Mouse (Mus musculus): ENCODE measurements around the gene Wdr95.

Gene Wdr95

GRCm38 (mm10) chr5:149583507-149583906, 55.0 kb downstream of the Wdr95 start:
- DNase-seq: no peak

- DNase-seq: no peak
Measured at GRCm38 (mm10) chr5:149584154-149584655, 55.7 kb downstream of the Wdr95 start.

DNA sequence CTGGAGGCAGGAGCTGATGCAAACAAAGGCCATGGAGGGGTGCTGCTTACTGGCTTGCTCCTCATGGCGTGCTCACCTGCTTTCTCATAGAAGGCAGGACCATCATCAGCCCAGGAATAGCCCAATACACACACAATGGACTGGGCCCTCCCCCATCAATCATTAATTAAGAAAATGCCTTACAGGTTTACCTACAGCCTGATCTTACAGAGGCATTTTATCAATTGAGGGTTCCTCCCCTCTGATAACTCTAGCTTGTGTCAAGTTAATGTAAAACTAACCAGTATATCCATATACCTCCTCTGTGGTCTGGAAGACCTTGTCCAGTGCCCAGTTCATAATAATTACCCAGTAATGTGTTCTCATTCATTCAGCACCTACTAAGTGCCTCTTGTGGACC, 56.8 kb downstream of the Wdr95 start:
- no peak for DNase-seq

- DNase-seq: no peak
Measured at GRCm38 (mm10) chr5:149585910-149586309, 57.4 kb downstream of the Wdr95 start.

GRCm38 (mm10) chr5:149587327-149587895, 58.9 kb downstream of the Wdr95 start:
- no peak for DNase-seq

DNA sequence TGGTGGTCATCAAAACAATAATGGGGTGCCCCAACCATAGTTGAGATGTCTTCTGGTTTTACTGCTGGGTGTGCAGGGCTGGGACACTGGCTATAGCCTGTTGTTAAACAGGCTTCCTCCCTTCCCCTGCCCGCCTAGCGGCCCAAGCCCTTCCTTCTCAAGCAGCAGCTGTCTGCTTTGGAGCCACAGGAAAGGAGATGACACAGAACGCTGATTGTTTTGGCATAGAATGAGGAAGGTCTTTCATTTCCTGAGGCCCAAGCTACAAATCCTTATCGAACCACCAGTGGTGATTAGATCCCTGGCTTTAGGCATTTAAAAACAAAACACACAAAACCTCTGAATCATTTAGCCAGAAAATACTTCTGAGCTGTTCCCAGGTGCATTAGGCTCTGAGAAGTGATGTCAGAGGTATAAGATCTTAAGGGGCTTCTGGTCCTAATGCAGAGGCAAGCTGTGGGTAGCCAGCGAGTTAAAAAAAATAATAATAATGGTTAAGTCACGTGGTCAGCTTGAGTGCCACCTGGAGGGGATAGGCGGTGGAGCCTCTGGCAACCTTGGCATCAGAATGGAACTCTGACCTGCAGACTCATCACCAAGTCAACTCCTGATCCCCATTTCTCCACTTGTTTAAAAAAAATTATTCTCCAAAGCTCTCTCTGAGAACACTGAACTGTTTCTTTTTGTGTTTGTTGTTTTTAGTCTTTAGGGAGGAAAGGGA, 60.5 kb downstream of the Wdr95 start:
- DNase-seq: no peak

DNA sequence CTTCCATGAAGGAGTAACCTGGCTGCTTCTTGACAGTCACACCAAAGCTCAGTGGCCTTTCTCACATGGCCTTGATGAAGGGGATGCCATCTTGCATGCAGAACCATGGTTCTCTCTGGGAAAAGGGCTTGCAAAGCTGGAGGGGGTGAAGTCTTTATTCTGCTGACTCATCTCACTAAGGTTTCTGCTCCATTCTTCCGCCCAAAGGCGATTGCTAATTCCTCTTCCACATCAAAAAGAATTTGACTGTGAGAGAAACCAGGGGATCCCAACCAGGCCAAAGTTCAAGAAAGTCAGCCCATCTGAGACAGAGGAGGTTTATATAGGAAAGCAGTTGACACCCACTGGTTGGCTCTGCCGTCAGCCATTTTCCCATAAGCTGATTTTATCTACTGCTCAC, 61.5 kb downstream of the Wdr95 start:
- no peak for DNase-seq

- DNase-seq: no peak
Measured at GRCm38 (mm10) chr5:149594215-149594614, 65.7 kb downstream of the Wdr95 start.

DNA sequence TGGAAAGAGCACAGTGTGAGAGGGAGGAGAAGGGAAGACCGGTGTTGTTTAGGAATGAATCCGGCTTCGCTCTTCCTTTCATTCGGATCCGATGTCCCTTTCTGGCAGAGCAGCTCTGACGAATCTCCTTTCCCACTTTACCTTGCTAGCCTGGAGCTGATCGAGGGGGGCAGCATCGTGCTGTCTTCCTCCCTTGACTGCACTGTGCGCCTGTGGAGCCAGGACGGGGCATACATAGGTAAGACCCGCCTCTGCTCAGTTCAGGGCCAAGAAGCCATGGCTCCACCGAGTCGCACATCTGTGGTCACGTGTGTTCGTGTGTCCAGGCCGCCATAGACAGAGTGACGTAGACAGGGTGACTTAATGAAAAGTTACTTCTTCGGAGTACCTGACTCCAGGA, 68.9 kb downstream of the Wdr95 start:
- no peak for DNase-seq

DNA sequence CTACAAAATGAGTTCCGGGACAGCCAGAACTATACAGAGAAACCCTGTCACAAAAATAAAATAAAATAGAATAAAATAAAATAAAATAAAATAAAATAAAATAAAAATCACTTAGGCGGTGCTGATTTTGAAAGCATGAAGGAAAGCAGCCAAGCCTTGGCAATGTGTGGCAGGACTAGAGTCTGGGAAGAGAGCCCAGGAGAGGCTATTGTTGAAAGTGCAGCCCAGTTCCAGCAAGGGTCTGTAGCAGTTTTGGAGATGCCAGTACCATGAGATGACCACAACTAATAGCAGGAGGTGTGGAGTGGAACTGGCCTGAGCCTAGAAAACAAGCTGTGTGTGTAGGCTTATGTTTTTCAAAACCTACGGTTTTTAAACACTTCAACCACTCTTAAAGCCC, 73.5 kb downstream of the Wdr95 start:
- DNase-seq: peak; percentile 15

- no peak for DNase-seq
Measured at GRCm38 (mm10) chr5:149603241-149603640, 74.8 kb downstream of the Wdr95 start.

- no peak for DNase-seq
Measured at GRCm38 (mm10) chr5:149607083-149607720, 78.7 kb downstream of the Wdr95 start.

- no peak for DNase-seq
Measured at GRCm38 (mm10) chr5:149611476-149612164, 83.1 kb downstream of the Wdr95 start.

GRCm38 (mm10) chr5:149612165-149612518, 83.7 kb downstream of the Wdr95 start:
- DNase-seq: no peak

GRCm38 (mm10) chr5:149612740-149613139, 84.3 kb downstream of the Wdr95 start:
- peak; percentile 43 for DNase-seq

- DNase-seq: no peak
Measured at GRCm38 (mm10) chr5:149616138-149616537, 87.7 kb downstream of the Wdr95 start.

- no peak for DNase-seq
Measured at GRCm38 (mm10) chr5:149616817-149617216, 88.3 kb downstream of the Wdr95 start.

GRCm38 (mm10) chr5:149617776-149618425, 89.4 kb downstream of the Wdr95 start:
- DNase-seq: no peak

DNA sequence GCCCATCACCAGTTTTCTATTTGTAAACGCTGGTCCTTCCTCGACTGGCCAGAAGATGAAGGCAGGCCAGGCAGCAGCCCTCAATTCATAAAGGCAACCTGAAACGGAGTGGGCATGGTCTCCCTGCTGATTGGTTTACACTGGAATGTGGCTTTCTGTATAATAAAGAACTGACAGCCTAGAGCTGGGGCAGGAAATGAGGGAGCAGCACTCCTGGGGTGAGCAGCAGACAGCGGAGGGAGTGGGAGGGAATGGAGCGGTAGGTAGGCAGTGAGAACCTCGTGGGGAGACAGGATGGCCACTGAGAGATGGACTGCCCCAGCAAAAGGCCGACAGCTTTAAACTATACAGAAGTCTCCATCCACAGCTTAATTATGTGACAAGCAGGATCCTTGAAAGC, 93.7 kb downstream of the Wdr95 start:
- DNase-seq: no peak

DNA sequence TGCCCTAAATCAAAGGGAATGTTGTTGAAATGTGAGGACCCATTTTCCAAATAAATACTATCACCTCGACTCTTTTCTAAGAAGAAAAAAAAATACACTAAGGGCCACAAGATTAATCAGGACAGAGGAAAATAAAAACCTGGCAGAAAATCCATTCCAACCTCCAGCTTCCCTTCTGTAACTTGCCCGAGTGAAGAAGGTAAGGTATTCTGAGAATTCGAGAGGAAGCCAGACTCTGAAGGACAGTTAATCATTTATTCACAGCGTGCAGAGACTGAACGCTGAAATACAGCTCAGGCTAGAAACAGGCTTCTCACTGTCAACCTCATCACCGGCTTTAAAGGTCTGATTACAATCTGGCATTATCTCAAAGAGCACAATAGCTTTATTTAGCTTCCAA, 94.2 kb downstream of the Wdr95 start:
- no peak for DNase-seq

GRCm38 (mm10) chr5:149623815-149624675, 95.6 kb downstream of the Wdr95 start:
- no peak for DNase-seq

DNA sequence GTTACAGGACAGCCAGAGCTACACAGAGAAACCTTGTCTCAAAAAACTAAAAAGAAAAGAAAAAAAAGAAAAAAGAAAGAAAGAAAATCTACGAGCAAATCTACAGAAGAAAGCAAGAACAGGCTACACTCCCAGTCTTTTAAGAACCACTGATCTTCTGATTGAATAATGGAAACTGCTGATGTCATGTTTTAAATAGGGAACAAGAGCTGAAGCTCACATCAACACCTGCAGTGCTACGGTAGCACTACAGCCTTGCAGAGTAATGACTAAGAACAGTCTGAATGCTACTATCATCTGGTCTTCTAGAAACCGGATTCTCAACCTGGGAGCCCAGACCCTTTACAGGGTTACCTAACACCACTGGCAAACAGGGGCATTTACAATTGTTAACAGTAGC, 97.1 kb downstream of the Wdr95 start:
- DNase-seq: no peak

Measured in right cerebral cortex, adult 18-20 months (tissue).